Mouse (Mus musculus) layer of hippocampus, adult 18-20 months (tissue): ENCODE data around the gene Cd99l2. TPM values are rescaled to one million over a fixed set of nuclear protein-coding genes. Genes with fewer than 3 reads are reported as not detected.
A peak's percentile ranks its signal among the peaks of the same experiment; 100 is the strongest.

Source experiments
- DNase-seq, 2 experiments: peaks; one replicate each; pipeline ENCODE4 v3.0.0; 2022; ENCODE audit warnings: low spot score in 2 of 2
- microRNA-seq, 2 experiments: library from miRNA; unstranded; fragments of <30 nt; microRNA quantifications; one replicate each; pipeline ENCODE4 v1.2.0; 2021
- total RNA-seq, 2 experiments: library from RNA; stranded (reverse); gene quantifications; 2 replicates each; pipeline ENCODE4 v1.2.3; 2021

The Cd99l2 gene
- total RNA-seq, 2 experiments from 2014 or later, result 50.5 to 52.0 TPM

GRCm38 (mm10) chrX:71376781-71377180 is 115.9 kb downstream of the Cd99l2 start:
- DNase-seq, result peak in 1 of 2 experiments; percentile 17

Small RNAs within 50 kb of the gene (microRNA-seq; reads per million reads assigned to microRNA genes)
- gene Gm23945, result 0 reads per million in 2 experiments

Other genes starting within 250 kb of the Cd99l2 start
- 10 to 100 TPM; 52.5 to 57.1 TPM for gene Mtmr1, start 128.1 kb downstream of the Cd99l2 start, total RNA-seq
- gene Hmgb3, start 63.1 kb upstream of the Cd99l2 start, total RNA-seq, result 10 to 100 TPM in 1 of 2 experiments, 1 to 10 TPM in 1; 9.8 to 13.1 TPM
- gene Gpr50, start 170.8 kb upstream of the Cd99l2 start, total RNA-seq, result under 1 TPM in 1 of 2 experiments, not detected in 1; 0.40 TPM